Mouse (Mus musculus): Measurements from ENCODE around the gene Dpp7. TPM values are rescaled to one million over a fixed set of nuclear protein-coding genes. Genes with fewer than 3 reads are reported as not detected.
A peak's percentile ranks its signal among the peaks of the same experiment; 100 is the strongest.

Dpp7 gene
- polyA plus RNA-seq, 1 experiment from 2014 or later, result 23.8 TPM

- Histone ChIP-seq H3K27me3 (ENCODE audit: control insufficient read depth, insufficient read depth, low read length) (no peaks in the 10 kb centered on the region), H3K9ac (ENCODE audit: low read length) (peak overlapping the region; percentile 75), H3K9me3 (replicated peaks; ENCODE audit: control insufficient read depth, low read length) (no peaks in the 10 kb centered on the region), H3K36me3 (ENCODE audit: control insufficient read depth, insufficient read depth, low read length) (peaks cover 3% of the 10 kb centered on the region; the same call in 1 of the 2 replicates), H3K4me2 (ENCODE audit: low read depth, low read length) (peak overlapping the region; percentile 92), H3K4me3 (replicated peaks; ENCODE audit: low read length) (peak overlapping the region; percentile 70), H3K4me1 (ENCODE audit: control insufficient read depth, insufficient read depth, low read length) (peaks cover 26% of the 10 kb centered on the region), H3K27ac (ENCODE audit: low read length) (no peak overlapping the region)
- WGBS, result 1% methylated on average over 42 of the region's 42 CpGs
- no peak for ATAC-seq (ENCODE audit: insufficient read depth, low FRiP score)
Observed at GRCm38 (mm10) chr2:25372644-25373391, 16.7 kb upstream of the Dpp7 start.

DNA sequence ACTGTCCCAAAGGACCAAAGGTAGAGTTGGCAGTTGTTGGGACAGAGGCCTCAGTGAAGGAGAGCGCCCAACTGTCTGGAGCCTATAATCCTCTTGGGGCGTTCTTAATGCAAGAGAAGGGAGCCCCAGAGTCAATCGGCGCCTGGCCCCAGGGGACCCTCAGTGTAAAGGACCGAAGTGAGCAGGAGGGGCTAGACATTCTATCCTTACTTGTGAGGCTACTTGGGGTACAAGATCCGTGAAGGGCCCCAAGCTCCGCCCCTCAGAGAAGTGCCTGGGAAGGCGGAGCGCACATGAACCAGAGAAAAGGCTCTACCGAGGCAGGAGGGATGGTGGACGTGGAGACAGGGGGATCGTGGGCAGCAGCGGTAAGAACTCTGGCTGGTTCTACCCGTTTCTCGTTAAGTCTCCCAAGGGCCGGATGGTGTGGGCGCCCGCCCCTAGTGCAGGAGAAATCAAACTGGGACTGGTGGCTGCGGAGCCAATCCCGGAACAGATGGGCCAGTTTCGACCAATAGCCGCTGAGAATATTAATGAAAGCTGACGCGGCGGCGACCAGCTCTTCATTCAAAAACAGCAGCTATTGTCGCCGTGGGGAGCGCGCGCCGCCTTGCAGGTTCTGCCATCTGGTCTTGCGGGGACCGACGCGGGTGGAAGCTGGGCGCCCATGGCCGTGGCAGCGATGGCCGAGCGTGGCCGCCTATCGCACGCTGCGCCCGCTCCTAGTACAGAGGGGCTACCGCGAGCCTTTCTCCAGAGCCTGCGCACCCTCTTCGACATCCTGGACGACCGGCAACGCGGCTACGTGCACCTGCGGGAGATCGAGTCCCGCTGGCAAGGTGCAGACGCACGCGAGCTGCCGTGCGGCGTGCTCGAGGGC is 15.8 kb upstream of the Dpp7 start, which contains the start of gene Sapcd2:
Gene Sapcd2 (plus strand): TSS at position 558 of the 880 bp plus-strand sequence.
- Histone ChIP-seq H3K4me2 (ENCODE audit: low read depth, low read length) (peak within 1 kb of the TSS; percentile 92), H3K4me1 (ENCODE audit: control insufficient read depth, insufficient read depth, low read length) (peaks cover 26% of the 10 kb centered on the region), H3K36me3 (ENCODE audit: control insufficient read depth, insufficient read depth, low read length) (no peaks in the 10 kb centered on the region; the same call in 1 of the 2 replicates), H3K9me3 (replicated peaks; ENCODE audit: control insufficient read depth, low read length) (no peaks in the 10 kb centered on the region), H3K27me3 (ENCODE audit: control insufficient read depth, insufficient read depth, low read length) (no peaks in the 10 kb centered on the region), H3K9ac (ENCODE audit: low read length) (peak within 1 kb of the TSS; percentile 75), H3K4me3 (replicated peaks; ENCODE audit: low read length) (peak within 1 kb of the TSS; percentile 70), H3K27ac (ENCODE audit: low read length) (peak within 1 kb of the TSS; percentile 83)
- ATAC-seq (ENCODE audit: insufficient read depth, low FRiP score), result peak; percentile 92
- WGBS, result 1% methylated on average over 65 of the region's 65 CpGs

DNA sequence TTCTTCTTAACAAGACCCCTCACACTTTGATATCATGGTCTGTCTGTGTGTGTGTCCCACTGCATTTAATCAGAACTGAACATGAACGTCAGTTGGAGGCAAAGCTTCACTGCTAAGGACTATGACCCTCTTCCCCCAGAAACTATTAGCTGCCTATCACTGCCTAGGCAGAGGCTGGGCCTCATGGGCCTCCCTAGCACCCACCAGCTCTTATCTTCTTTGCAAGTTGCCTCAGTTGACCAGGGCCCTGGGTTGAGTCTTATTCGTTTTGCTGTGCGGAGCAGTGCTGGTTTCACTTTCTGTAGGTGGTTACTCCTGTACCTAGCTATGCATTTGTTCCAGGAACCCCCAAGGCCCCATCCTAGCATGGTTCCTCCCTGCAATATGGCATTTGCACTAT is 13.8 kb upstream of the Dpp7 start:
- H3K9ac ChIP-seq (ENCODE audit: low read length), result no peak overlapping the region
- no peaks in the 10 kb centered on the region for H3K9me3 ChIP-seq (replicated peaks; ENCODE audit: control insufficient read depth, low read length)
- ATAC-seq (ENCODE audit: insufficient read depth, low FRiP score), result no peak
- peaks cover 26% of the 10 kb centered on the region for H3K4me1 ChIP-seq (ENCODE audit: control insufficient read depth, insufficient read depth, low read length)
- no peak overlapping the region for H3K4me2 ChIP-seq (ENCODE audit: low read depth, low read length)
- WGBS, result 72% methylated on average over 3 of the region's 3 CpGs
- H3K27ac ChIP-seq (ENCODE audit: low read length), result no peak overlapping the region
- no peaks in the 10 kb centered on the region; the same call in 1 of the 2 replicates for H3K36me3 ChIP-seq (ENCODE audit: control insufficient read depth, insufficient read depth, low read length)
- H3K27me3 ChIP-seq (ENCODE audit: control insufficient read depth, insufficient read depth, low read length), result no peaks in the 10 kb centered on the region
- no peak overlapping the region for H3K4me3 ChIP-seq (replicated peaks; ENCODE audit: low read length)

DNA sequence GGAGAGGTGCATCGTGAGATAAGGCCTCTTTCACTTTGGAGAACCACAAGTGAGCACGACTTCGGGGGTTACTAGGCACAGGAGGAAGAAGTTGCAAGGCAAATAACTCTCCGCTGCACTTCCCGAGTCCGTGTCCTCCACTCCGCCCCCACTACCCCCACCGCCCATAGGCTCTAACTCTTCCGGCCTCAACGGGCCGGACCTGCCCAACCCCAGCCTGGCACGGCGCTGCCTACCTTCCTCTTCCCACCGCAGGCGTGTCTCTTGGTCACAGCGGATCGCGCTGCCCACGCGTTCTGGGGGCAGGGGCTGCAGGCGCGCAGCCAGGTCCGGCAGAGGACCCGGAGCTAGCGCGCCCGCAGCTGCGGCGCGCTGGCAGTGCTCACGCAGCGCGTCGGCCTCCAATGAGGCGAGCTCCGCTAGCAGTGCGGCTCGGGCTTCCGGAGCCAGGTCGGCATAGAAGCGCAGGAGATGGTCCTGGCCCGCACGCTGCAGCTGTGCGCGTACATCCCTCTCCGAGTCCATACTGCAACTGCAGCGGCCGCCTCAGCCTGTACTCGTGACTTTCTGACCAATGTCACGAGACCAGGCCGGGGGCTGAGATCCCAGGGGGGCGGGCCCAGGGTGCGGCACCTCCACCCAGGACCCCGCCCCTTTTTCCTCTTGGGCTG is 9.1 kb upstream of the Dpp7 start, which contains the start of gene Uap1l1:
Gene Uap1l1 (minus strand): TSS at position 592 of the 671 bp plus-strand sequence.
- Histone ChIP-seq H3K4me1 (ENCODE audit: control insufficient read depth, insufficient read depth, low read length) (peaks cover 7% of the 10 kb centered on the region), H3K9ac (ENCODE audit: low read length) (peak within 1 kb of the TSS; percentile 89), H3K4me3 (replicated peaks; ENCODE audit: low read length) (peak within 1 kb of the TSS; percentile 80), H3K36me3 (ENCODE audit: control insufficient read depth, insufficient read depth, low read length) (no peaks in the 10 kb centered on the region), H3K27ac (ENCODE audit: low read length) (peak within 1 kb of the TSS; percentile 78), H3K27me3 (ENCODE audit: control insufficient read depth, insufficient read depth, low read length) (no peaks in the 10 kb centered on the region), H3K4me2 (ENCODE audit: low read depth, low read length) (peak within 1 kb of the TSS; percentile 95), H3K9me3 (replicated peaks; ENCODE audit: control insufficient read depth, low read length) (no peaks in the 10 kb centered on the region)
- under 1% methylated on average over 54 of the region's 54 CpGs for WGBS
- peak; percentile 81 for ATAC-seq (ENCODE audit: insufficient read depth, low FRiP score)

DNA sequence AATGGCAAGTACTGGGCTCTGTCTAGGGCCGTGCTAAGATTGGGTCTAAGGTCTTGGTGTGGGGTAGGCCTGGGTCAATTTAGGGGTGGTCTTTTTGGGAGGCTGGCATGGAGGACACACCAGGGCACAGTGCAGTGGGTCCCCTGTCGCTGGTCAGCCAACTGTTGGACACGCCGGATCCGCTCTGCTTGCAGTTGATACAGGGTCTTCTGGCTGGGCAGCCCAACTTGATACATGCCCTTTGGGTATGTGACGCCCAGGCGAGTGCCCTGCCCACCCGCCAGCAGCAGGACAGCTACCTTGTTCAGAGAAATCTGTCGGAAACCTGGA is 8.6 kb upstream of the Dpp7 start:
- WGBS, result 35% methylated on average over 9 of the region's 9 CpGs
- peak overlapping the region; percentile 80 for H3K4me3 ChIP-seq (replicated peaks; ENCODE audit: low read length)

DNA sequence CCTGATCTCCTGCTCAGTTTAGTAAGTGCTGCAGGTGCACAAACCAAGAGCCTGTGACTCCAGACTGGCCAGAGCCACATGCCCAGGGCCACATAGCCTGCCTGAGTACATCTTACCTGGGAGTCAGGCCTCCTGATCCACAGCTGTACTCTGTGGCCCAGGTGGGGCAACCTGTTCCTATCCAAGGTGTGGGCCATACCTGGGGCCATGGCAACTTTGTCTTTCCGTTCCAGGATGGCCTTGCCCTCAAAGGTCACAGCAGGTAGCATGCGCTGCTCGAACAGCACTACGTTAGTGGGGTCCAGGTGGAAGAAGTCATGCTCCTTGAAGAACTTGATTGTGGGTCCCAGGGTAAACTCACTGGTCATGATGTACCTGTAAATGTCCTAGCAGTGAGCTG is 8.2 kb upstream of the Dpp7 start:
- H3K36me3 ChIP-seq (ENCODE audit: control insufficient read depth, insufficient read depth, low read length), result no peaks in the 10 kb centered on the region
- no peaks in the 10 kb centered on the region for H3K9me3 ChIP-seq (replicated peaks; ENCODE audit: control insufficient read depth, low read length)
- no peak for ATAC-seq (ENCODE audit: insufficient read depth, low FRiP score)
- WGBS, result 84% methylated on average over 4 of the region's 4 CpGs
- no peaks in the 10 kb centered on the region for H3K27me3 ChIP-seq (ENCODE audit: control insufficient read depth, insufficient read depth, low read length)
- peak overlapping the region; percentile 80 for H3K4me3 ChIP-seq (replicated peaks; ENCODE audit: low read length)
- H3K9ac ChIP-seq (ENCODE audit: low read length), result peak overlapping the region; percentile 89
- H3K27ac ChIP-seq (ENCODE audit: low read length), result 0 out of 2 replicates have a peak overlapping the region, but pooled peaks have one; percentile 44
- H3K4me2 ChIP-seq (ENCODE audit: low read depth, low read length), result peak overlapping the region; percentile 95
- peaks cover 7% of the 10 kb centered on the region for H3K4me1 ChIP-seq (ENCODE audit: control insufficient read depth, insufficient read depth, low read length)

More for the DNA sequence above, 8.6 kb upstream of the Dpp7 start:
- H3K27me3 ChIP-seq (ENCODE audit: control insufficient read depth, insufficient read depth, low read length), result no peaks in the 10 kb centered on the region
- H3K4me2 ChIP-seq (ENCODE audit: low read depth, low read length), result peak overlapping the region; percentile 95
- H3K4me1 ChIP-seq (ENCODE audit: control insufficient read depth, insufficient read depth, low read length), result peaks cover 7% of the 10 kb centered on the region
- ATAC-seq (ENCODE audit: insufficient read depth, low FRiP score), result no peak
- H3K9ac ChIP-seq (ENCODE audit: low read length), result peak overlapping the region; percentile 89
- no peaks in the 10 kb centered on the region for H3K9me3 ChIP-seq (replicated peaks; ENCODE audit: control insufficient read depth, low read length)
- no peaks in the 10 kb centered on the region for H3K36me3 ChIP-seq (ENCODE audit: control insufficient read depth, insufficient read depth, low read length)
- H3K27ac ChIP-seq (ENCODE audit: low read length), result no peak overlapping the region

- peaks cover 7% of the 10 kb centered on the region for H3K4me1 ChIP-seq (ENCODE audit: control insufficient read depth, insufficient read depth, low read length)
- no peaks in the 10 kb centered on the region for H3K36me3 ChIP-seq (ENCODE audit: control insufficient read depth, insufficient read depth, low read length)
- 34% methylated on average over 13 of the region's 13 CpGs for WGBS
- H3K4me3 ChIP-seq (replicated peaks; ENCODE audit: low read length), result 0 out of 2 replicates have a peak overlapping the region, but pooled peaks have one; percentile 0
- no peaks in the 10 kb centered on the region for H3K9me3 ChIP-seq (replicated peaks; ENCODE audit: control insufficient read depth, low read length)
- peak; percentile 68 for ATAC-seq (ENCODE audit: insufficient read depth, low FRiP score)
- H3K27me3 ChIP-seq (ENCODE audit: control insufficient read depth, insufficient read depth, low read length), result no peaks in the 10 kb centered on the region
- 0 out of 2 replicates have a peak overlapping the region, but pooled peaks have one; percentile 3 for H3K9ac ChIP-seq (ENCODE audit: low read length)
- peak overlapping the region; percentile 95 for H3K4me2 ChIP-seq (ENCODE audit: low read depth, low read length)
- H3K27ac ChIP-seq (ENCODE audit: low read length), result peak overlapping the region; percentile 44; the same call in 1 of the 2 replicates
Observed at GRCm38 (mm10) chr2:25363478-25364178, 7.5 kb upstream of the Dpp7 start.

DNA sequence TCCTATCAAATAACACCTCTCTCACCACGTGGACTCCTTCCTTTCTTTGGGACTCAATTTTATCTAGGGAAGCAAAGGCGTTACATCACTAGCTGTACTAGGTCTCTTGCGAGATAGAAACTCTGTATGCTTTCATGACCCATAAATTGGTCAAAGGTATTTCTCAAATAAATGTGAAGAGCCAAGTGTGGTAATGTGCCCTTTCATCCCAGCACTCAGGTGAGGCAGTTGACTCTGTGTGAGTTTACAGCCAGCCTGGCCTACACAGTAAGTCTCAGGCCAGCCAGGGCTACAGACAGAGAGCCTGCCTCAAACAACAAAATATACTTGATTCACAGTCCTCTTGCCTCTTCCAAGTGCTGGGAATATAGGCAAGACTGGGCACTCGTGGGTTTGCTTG is 3.7 kb upstream of the Dpp7 start:
- no peak overlapping the region for H3K4me2 ChIP-seq (ENCODE audit: low read depth, low read length)
- no peak overlapping the region for H3K9ac ChIP-seq (ENCODE audit: low read length)
- H3K9me3 ChIP-seq (replicated peaks; ENCODE audit: control insufficient read depth, low read length), result no peaks in the 10 kb centered on the region
- H3K4me3 ChIP-seq (replicated peaks; ENCODE audit: low read length), result no peak overlapping the region
- H3K4me1 ChIP-seq (ENCODE audit: control insufficient read depth, insufficient read depth, low read length), result peaks cover 17% of the 10 kb centered on the region
- no peaks in the 10 kb centered on the region for H3K36me3 ChIP-seq (ENCODE audit: control insufficient read depth, insufficient read depth, low read length)
- no peaks in the 10 kb centered on the region for H3K27me3 ChIP-seq (ENCODE audit: control insufficient read depth, insufficient read depth, low read length)
- ATAC-seq (ENCODE audit: insufficient read depth, low FRiP score), result no peak
- 79% methylated on average over 4 of the region's 4 CpGs for WGBS
- no peak overlapping the region for H3K27ac ChIP-seq (ENCODE audit: low read length)
